ENCODE assay signal across 8 mouse cellular contexts in the genomic region with DNA sequence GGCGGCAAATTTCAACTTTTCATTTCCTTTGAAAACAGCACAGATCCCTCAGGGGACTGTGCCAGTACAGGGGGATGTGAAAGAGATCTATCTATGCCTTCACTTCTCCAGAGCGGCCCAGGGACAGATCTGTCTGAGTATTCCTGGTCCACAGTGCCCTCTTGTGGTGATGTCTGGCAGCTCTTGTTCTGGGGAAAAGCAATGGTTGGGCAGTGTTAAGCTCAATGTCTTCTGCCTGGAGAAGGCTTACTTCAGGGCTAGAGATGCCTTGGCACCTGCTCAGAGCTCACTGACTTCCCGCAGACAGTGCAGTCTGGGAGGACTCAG. TPM values are rescaled to one million over a fixed set of nuclear protein-coding genes. Genes with fewer than 3 reads are reported as not detected.
DNase-seq lines count a peak whose midpoint lies in the region; ATAC-seq lines count a peak whose summit lies in the region.

No protein-coding gene starts in this region.

- ATAC-seq in hindbrain, embryonic 12.5 days (ENCODE audit: low FRiP score): peak; percentile 67; the same call in 1 of the 2 replicates

- no peak overlapping the region for H3K27ac ChIP-seq in hindbrain, embryonic 12.5 days

- WGBS in hindbrain, embryonic 12.5 days: 12% methylated on average over 3 of the region's 3 CpGs

- peaks cover 54% of the 10 kb centered on the region for H3K36me3 ChIP-seq in hindbrain, embryonic 12.5 days

- no peak overlapping the region for H3K4me2 ChIP-seq in hindbrain, embryonic 12.5 days (replicated peaks)

- peak; percentile 85 for DNase-seq in MN1 (ENCODE audit: low spot score)
- DNase-seq in cerebellum, adult 9-10 months: peak; percentile 87
- DNase-seq in frontal cortex, adult 2 months (ENCODE audit: extremely low spot score in 1 of 2, low spot score in 1 of 2): peak; percentile 82 to 98
- DNase-seq in layer of hippocampus, postnatal 10 days (ENCODE audit: low spot score in 2 of 2): peak; percentile 96 to 97
- peak; percentile 94 for DNase-seq in lung, postnatal 10 days
- peak; percentile 69 for DNase-seq in retina, adult 2 months (ENCODE audit: low read depth, low spot score)
- DNase-seq in thymus, postnatal 25 days: peak; percentile 86

- no peaks in the 10 kb centered on the region for H3K4me1 ChIP-seq in hindbrain, embryonic 12.5 days

- no peak overlapping the region for H3K4me3 ChIP-seq in hindbrain, embryonic 12.5 days

- no peaks in the 10 kb centered on the region for H3K27me3 ChIP-seq in hindbrain, embryonic 12.5 days

- H3K9me3 ChIP-seq in hindbrain, embryonic 12.5 days (replicated peaks): no peaks in the 10 kb centered on the region

- H3K9ac ChIP-seq in hindbrain, embryonic 12.5 days: no peak overlapping the region

RNA-seq across cellular contexts. Expression of a gene that starts 17.8 kb away (rescaled TPM):
- polyA plus RNA-seq in frontal cortex, adult 2 months (2012; rRNA removed): 12.1 and 12.9 TPM in 2 replicates
- polyA plus RNA-seq in hindbrain, embryonic 12.5 days (2016; fragmentation: Nextera tagmentation; extraction: Ambion mirVana): 13.1 and 13.7 TPM in 2 replicates
- total RNA-seq in layer of hippocampus, postnatal 10 days (2021): 10 to 100 TPM; 10.2 to 11.2 TPM

RNA-seq across cellular contexts. Expression of a gene that starts 42.7 kb away (rescaled TPM):
- 8.8 and 9.0 TPM in 2 replicates for polyA plus RNA-seq in frontal cortex, adult 2 months (2012; rRNA removed)
- 17.9 and 18.1 TPM in 2 replicates for polyA plus RNA-seq in hindbrain, embryonic 12.5 days (2016; fragmentation: Nextera tagmentation; extraction: Ambion mirVana)
- 10 to 100 TPM; 22.8 to 25.2 TPM for total RNA-seq in layer of hippocampus, postnatal 10 days (2021)

RNA-seq across cellular contexts. Expression of a gene that starts 45.9 kb away (rescaled TPM):
- polyA plus RNA-seq in frontal cortex, adult 2 months (2012; rRNA removed): 17.1 and 18.9 TPM in 2 replicates
- polyA plus RNA-seq in hindbrain, embryonic 12.5 days (2016; fragmentation: Nextera tagmentation; extraction: Ambion mirVana): 42.3 and 44.2 TPM in 2 replicates
- total RNA-seq in layer of hippocampus, postnatal 10 days (2021): 10 to 100 TPM; 37.2 to 38.6 TPM
